Mouse (Mus musculus) limb, embryonic 10.5 days (tissue): ENCODE measurements around the gene Slitrk5. TPM values are rescaled to one million over a fixed set of nuclear protein-coding genes. Genes with fewer than 3 reads are reported as not detected.
"Not testable (repeated sequence)": the region's sequence is repeated elsewhere in the genome, so short reads cannot be mapped to it uniquely, and the experiment has no call there.

Experiments used
- DNase-seq: peaks from one replicate; pipeline ENCODE4 v3.0.0-alpha.2; 2017; ENCODE audit warnings: low spot score
- H3K27ac ChIP-seq: fragments of 300-500 bp; sonication (generic); 2 replicates; pipeline ENCODE4 v1.5.1; 2016; ENCODE audit warnings: mild to moderate bottlenecking
- H3K27me3 ChIP-seq: fragments of 300-500 bp; sonication (generic); 2 replicates; pipeline ENCODE4 v1.6.1; 2016; ENCODE audit warnings: low read depth, mild to moderate bottlenecking; ENCODE audit not compliant: poor library complexity, severe bottlenecking
- H3K36me3 ChIP-seq: fragments of 300-500 bp; sonication (generic); 2 replicates; pipeline ENCODE4 v1.6.1; 2016; ENCODE audit warnings: mild to moderate bottlenecking, moderate library complexity
- H3K4me1 ChIP-seq: fragments of 300-500 bp; sonication (generic); 2 replicates; pipeline ENCODE4 v1.6.1; 2016
- H3K4me3 ChIP-seq: fragments of 300-500 bp; sonication (generic); 2 replicates; pipeline ENCODE4 v1.5.1; 2016; ENCODE audit warnings: mild to moderate bottlenecking, moderate library complexity
- H3K9me3 ChIP-seq: fragments of 300-500 bp; sonication (generic); replicated peaks from 2 replicates; pipeline ENCODE4 v1.6.1; 2016; ENCODE audit warnings: mild to moderate bottlenecking
- WGBS: fragments of 180-500 bp; shearing (Covaris S2); methylation state at CpG from one replicate; pipeline ENCODE4 v1.1.7; 2016; 5-methylcytosine and 5-hydroxymethylcytosine counted together
- polyA plus RNA-seq: library from polyadenylated mRNA; unstranded; fragments of >200 nt; fragmentation: Nextera tagmentation; extraction: Ambion mirVana; gene quantifications from 2 replicates; pipeline ENCODE4 v1.2.1, GENCODE M21; 2016

Gene Slitrk5
- 5.1 and 5.9 TPM in 2 replicates for polyA plus RNA-seq

DNA sequence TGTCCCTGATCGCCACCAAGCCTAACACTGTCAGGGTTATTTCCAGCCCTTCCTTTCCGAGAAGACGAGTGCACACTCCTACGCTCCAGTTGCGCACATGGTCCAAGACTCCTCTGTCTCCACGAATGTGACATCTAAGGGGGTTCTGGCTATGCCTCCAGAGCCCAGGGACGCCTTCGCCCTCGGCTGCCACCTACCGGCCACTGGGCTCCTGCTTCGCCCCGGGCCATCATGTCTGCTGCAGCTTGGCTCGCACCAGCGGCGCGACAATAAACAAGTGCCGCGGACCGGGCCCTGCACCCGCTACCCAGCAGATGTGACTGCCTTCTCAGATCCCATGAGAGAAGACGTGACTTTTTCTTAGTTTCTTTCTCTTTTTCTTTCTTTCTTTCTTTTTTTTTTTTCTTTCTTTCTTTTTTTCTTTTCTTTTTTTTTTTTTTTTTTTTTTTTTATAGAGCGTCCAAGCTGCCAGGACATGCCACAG, at the start of gene Slitrk5:
TSS of gene Slitrk5 (plus strand) at position 434 of the 484 bp plus-strand sequence.
- Histone ChIP-seq H3K27ac (peak within 1 kb of the TSS; percentile 92), H3K9me3 (no peaks in the 10 kb centered on the region), H3K4me3 (peak within 1 kb of the TSS; percentile 79), H3K36me3 (no peaks in the 10 kb centered on the region), H3K27me3 (peaks cover 25% of the 10 kb centered on the region), H3K4me1 (peaks cover 18% of the 10 kb centered on the region)
- WGBS, result under 1% methylated on average over 22 of the region's 22 CpGs
- DNase-seq, result peak; percentile 95

DNA sequence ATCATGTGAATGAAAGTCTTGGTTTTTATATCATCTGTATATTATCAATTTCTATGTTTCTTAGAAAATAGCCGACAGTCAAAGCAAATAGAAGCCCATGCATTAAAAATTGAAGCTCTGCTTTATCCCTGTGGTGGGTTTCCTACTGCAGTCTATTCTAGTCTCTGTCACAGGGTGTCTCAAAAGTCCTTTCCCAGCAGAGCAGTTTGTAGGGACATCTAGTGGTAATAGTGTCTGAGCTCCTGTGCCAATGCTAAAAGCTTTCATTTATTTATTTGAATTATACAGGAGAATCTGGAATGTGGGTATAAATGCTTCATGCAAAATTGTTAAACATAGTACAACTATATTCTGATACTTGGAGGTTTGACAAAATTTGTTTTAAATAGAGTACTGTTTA, 2.0 kb upstream of the Slitrk5 start:
- peaks cover 10% of the 10 kb centered on the region for H3K27me3 ChIP-seq
- 60% methylated on average over 1 of the region's 1 CpGs for WGBS

DNA sequence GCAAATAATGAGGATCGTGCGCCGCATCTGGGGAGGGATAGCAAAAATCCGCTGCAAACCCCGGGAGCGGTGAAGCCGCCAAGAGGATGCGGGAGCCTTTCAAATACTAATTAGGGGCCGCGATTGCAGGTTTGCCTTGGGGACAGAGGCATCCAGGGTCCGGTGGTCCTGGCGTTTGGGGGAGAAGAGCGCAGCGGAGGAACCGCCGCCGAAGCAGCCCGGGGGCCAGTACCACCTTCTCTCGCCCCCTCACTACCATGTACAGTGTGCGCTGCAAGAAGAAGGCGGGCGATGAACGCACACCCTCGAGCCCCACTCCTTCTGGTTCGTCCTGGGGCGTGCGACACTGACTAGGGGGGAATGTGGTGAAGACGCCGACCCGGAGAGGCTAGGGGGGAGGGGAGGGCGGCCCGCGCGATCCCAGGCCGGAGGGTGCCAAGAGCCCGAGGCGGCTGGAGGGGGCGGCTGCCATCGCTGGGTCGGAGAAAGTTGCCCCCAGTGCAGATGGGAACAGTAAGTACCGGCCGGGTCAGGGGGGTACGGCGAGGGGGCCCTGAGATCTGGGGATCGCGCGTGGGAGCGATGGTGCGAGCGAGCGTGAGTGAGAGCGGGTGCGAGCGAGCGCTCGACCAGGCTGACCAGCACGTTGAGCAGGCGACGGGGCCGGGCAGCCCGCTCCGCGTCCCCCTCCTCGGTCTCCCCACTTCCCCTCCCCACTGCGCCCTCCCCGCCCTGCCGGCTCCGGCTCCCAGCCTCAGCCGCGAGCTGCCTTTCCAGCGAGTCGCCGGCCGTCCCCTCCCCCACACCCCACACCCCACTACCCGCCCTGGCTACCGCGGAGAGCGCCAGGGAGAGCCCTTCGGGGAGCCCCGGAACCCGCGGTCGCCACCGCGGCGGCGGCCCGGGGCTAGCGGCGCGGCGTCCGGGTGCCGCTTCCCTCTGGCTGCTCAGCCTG, 591 bp downstream of the Slitrk5 start:
- Histone ChIP-seq H3K4me3 (peak overlapping the region; percentile 79), H3K27ac (peak overlapping the region; percentile 92), H3K36me3 (no peaks in the 10 kb centered on the region), H3K4me1 (peaks cover 18% of the 10 kb centered on the region), H3K9me3 (no peaks in the 10 kb centered on the region), H3K27me3 (peaks cover 33% of the 10 kb centered on the region)
- peak; percentile 81 for DNase-seq
- under 1% methylated on average over 82 of the region's 94 CpGs for WGBS

More for the DNA sequence above, 2.0 kb upstream of the Slitrk5 start:
- no peak for DNase-seq
- Histone ChIP-seq H3K4me1 (peaks cover 17% of the 10 kb centered on the region), H3K9me3 (no peaks in the 10 kb centered on the region), H3K36me3 (no peaks in the 10 kb centered on the region), H3K4me3 (no peak overlapping the region), H3K27ac (no peak overlapping the region)

DNA sequence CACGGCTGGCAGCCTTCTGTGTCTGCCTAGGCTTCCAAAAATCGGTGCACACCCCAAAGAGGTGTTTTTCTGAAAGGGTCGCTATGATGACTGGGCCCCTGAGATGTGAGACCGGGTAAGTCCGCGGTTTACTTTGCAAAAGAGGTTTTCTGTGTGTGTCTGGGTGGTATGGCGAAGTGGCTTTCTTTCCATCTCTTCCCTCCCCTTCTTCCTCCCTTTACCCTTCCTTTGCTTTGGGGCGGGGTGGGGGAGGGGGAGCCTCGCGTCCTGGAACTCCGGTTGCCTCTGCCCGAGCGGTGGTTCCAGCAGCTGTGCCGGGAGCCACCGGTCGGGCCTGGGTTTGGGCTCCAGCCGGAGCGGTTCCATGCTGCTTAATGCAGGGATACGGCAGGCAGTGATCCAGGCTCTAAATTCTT, 1.3 kb downstream of the Slitrk5 start:
- WGBS, result under 1% methylated on average over 19 of the region's 19 CpGs
- H3K27me3 ChIP-seq, result peaks cover 40% of the 10 kb centered on the region
- H3K9me3 ChIP-seq, result no peaks in the 10 kb centered on the region
- DNase-seq, result peak; percentile 74
- H3K4me1 ChIP-seq, result peaks cover 23% of the 10 kb centered on the region
- peak overlapping the region; percentile 92 for H3K27ac ChIP-seq
- no peaks in the 10 kb centered on the region for H3K36me3 ChIP-seq
- peak overlapping the region; percentile 79 for H3K4me3 ChIP-seq

DNA sequence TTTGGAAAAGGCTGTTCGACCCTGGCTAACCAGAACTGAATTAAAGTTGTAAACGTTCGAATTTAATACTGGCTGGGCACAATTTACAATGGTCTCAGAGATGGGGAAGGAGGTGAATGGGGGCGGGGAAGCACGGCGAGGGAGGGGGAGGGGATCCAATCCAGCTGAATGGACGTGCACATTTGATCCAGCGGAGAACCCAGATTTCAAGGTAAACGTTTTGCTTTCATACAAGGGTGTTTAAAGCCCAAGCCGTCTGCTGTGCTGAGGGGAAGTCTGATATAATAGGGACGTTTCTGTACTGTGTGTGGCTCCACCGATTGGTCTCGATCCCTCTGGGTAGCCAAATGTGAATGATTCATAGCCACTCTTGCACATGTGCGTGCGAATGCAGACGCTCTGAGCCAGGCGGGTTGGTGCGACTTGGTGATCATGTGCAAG, 2.0 kb downstream of the Slitrk5 start:
- DNase-seq, result peak; percentile 53
- under 1% methylated on average over 18 of the region's 18 CpGs for WGBS

DNA sequence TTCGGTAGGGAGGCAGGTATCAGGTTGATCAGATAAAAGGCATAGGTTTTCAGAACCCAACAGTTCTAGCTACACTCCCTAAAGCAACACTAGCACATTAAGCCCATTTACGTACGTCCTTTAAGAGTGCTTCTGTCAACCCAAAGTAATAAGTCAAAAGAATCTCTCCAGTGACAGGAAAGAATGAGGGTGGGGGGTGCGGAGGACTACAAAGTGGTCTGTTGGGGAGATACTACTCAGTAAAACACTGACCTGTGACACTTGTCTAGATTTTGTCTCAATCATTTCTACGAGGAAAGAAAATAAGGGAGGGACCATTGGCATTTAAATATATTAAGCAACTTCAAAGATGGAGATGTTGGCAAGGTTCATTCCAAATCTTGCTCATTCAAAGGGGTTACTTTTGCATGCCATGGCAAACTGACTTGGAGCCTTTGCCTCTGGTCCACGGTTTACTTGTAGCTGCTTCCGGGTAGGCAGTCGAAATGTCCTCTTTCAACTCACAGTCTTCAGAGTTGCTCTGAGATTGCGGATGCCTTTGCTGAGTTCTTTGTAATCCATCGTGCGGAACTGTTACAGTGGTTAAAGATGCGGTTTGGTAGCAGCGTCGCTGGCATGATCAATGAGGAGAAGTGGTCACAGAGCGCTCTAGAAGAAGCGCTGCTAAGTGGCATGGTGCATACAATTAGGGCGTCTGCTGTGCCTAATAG, 2.6 kb downstream of the Slitrk5 start:
- Histone ChIP-seq H3K4me3 (peak overlapping the region; percentile 79), H3K4me1 (peaks cover 27% of the 10 kb centered on the region), H3K27ac (no peak overlapping the region), H3K27me3 (peaks cover 47% of the 10 kb centered on the region), H3K36me3 (no peaks in the 10 kb centered on the region), H3K9me3 (no peaks in the 10 kb centered on the region)
- DNase-seq, result peak; percentile 31
- WGBS, result 5% methylated on average over 17 of the region's 17 CpGs

More for the DNA sequence above, 2.0 kb downstream of the Slitrk5 start:
- peak overlapping the region; percentile 79 for H3K4me3 ChIP-seq
- H3K4me1 ChIP-seq, result peaks cover 27% of the 10 kb centered on the region
- H3K27ac ChIP-seq, result peak overlapping the region; percentile 30; the same call in 1 of the 2 replicates
- H3K27me3 ChIP-seq, result peaks cover 44% of the 10 kb centered on the region
- H3K36me3 ChIP-seq, result no peaks in the 10 kb centered on the region
- no peaks in the 10 kb centered on the region for H3K9me3 ChIP-seq

DNA sequence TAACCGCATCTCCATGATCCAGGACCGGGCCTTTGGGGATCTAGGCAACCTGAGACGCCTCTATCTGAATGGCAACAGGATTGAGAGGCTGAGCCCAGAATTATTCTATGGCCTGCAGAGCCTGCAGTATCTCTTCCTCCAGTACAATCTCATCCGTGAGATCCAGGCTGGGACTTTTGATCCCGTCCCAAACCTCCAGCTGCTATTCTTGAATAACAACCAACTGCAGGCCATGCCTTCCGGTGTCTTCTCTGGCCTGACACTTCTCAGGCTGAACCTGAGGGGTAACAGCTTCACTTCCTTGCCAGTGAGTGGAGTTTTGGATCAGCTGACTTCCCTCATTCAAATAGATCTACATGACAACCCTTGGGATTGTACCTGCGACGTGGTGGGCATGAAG, 5.4 kb downstream of the Slitrk5 start:
- no peaks in the 10 kb centered on the region for H3K9me3 ChIP-seq
- DNase-seq, result no peak
- 60% methylated on average over 8 of the region's 8 CpGs for WGBS

DNA sequence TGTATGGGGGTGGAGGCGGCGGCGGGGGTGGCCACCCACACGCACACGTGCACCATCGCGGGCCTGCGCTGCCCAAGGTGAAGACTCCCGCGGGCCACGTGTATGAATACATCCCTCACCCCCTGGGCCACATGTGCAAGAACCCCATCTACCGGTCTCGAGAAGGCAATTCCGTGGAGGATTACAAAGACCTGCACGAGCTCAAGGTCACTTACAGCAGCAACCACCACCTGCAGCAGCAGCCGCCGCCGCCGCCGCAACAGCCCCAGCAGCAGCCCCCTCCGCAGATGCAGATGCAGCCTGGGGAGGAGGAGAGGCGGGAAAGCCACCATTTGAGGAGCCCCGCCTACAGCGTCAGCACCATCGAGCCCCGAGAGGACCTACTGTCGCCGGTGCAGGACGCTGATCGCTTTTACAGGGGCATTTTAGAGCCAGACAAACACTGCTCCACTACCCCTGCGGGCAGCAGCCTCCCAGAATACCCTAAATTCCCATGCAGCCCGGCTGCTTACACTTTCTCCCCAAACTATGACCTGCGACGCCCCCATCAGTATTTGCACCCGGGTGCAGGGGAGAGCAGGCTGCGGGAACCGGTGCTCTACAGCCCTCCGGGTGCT, 6.3 kb downstream of the Slitrk5 start:
- 3% methylated on average over 37 of the region's 38 CpGs for WGBS
- peak; percentile 71 for DNase-seq
- H3K4me1 ChIP-seq, result peaks cover 24% of the 10 kb centered on the region

More for the DNA sequence above, 5.4 kb downstream of the Slitrk5 start:
- Histone ChIP-seq H3K36me3 (no peaks in the 10 kb centered on the region), H3K27ac (no peak overlapping the region), H3K4me3 (0 out of 2 replicates have a peak overlapping the region, but pooled peaks have one; percentile 59), H3K27me3 (peaks cover 47% of the 10 kb centered on the region), H3K4me1 (peaks cover 24% of the 10 kb centered on the region)

DNA sequence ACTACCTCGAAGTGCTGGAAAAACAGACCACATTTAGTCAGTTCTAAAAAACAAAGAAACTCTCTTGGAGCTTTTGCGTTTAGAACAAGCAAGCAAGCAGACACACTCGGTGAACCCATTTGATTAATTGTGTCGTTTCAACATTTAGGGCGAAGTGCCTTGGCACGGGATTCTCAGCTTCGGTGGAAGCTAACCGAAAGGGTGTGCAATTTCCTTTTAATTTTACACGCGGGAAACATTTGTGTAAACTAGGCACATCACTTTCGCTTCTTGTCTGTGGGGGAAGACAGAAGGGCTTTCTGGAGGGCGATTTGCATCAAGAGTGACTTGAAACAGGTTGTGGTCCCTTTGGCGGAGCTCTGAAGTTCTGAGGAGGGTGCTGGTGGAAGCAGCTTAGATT, 6.9 kb downstream of the Slitrk5 start:
- peak overlapping the region; percentile 59 for H3K4me3 ChIP-seq
- H3K4me1 ChIP-seq, result peaks cover 22% of the 10 kb centered on the region
- H3K27me3 ChIP-seq, result peaks cover 47% of the 10 kb centered on the region
- 7% methylated on average over 13 of the region's 13 CpGs for WGBS
- H3K36me3 ChIP-seq, result no peaks in the 10 kb centered on the region
- DNase-seq, result peak; percentile 45
- peak overlapping the region; percentile 79 for H3K27ac ChIP-seq
- H3K9me3 ChIP-seq, result no peaks in the 10 kb centered on the region

More for the DNA sequence above, 6.3 kb downstream of the Slitrk5 start:
- Histone ChIP-seq H3K36me3 (no peaks in the 10 kb centered on the region), H3K9me3 (no peaks in the 10 kb centered on the region), H3K4me3 (peak overlapping the region; percentile 59), H3K27me3 (peaks cover 47% of the 10 kb centered on the region), H3K27ac (peak overlapping the region; percentile 79)

DNA sequence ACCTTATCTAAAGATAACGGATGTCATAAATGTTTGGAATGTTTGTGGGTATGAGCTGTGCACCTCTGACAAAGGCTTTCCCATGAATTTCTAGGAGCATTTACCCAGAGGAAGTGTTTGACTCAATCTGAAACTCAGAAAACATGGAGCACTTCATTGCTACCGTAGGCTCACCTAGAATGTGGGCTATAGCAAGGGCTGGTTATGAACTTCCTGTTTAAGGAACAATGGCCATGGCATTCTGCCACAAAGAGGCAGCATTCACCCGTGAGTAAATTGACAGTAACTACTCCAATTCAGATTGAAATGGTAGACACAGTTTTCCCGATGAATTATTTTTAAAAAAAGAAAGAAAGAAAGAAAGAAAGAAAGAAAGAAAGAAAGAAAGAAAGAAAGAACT, 8.6 kb downstream of the Slitrk5 start:
- no peak overlapping the region for H3K27ac ChIP-seq
- H3K4me1 ChIP-seq, result peaks cover 9% of the 10 kb centered on the region
- H3K4me3 ChIP-seq, result no peak overlapping the region
- H3K36me3 ChIP-seq, result no peaks in the 10 kb centered on the region
- H3K9me3 ChIP-seq, result no peaks in the 10 kb centered on the region
- peaks cover 33% of the 10 kb centered on the region for H3K27me3 ChIP-seq
- DNase-seq, result no peak
- 80% methylated on average over 4 of the region's 4 CpGs for WGBS

DNA sequence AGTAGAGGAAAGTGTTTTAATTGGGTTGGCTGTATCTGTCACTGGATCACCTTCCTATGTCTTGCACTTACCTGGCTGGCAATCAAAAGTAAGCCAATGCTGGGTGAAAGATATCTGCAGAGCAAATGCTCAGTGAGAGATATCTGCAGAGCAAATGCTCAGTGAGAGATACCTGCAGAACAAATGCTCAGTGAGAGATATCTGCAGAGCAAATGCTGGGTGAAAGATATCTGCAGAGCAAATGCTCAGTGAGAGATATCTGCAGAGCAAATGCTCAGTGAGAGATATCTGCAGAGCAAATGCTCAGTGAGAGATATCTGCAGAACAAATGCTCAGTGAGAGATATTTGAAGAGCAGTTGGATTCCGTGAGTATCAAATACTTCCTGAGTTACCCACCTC, 15.2 kb downstream of the Slitrk5 start:
- not testable (repeated sequence) for H3K9me3 ChIP-seq, H3K4me1 ChIP-seq, H3K27me3 ChIP-seq, DNase-seq, H3K36me3 ChIP-seq, H3K4me3 ChIP-seq, H3K27ac ChIP-seq
- WGBS, result 79% methylated on average over 1 of the region's 1 CpGs

DNA sequence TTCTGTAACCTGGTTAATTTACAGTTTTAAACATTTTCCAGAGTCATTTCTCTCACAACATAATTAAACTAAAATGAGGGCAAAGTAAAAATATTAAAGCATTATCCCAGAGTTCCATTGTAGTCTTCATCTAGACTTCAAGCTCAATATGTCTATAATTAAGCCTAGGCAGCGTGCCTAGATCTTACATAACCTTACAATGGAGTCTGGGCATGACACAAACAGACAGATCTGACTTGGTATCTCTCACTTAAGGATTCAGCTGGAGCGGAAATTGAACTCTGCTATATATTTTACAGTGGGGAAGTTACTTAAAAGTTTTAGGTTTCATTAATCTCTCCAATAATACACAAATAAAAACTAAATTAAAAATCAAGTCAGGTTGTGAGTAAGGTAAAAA, 54.9 kb downstream of the Slitrk5 start:
- H3K27ac ChIP-seq, result no peak overlapping the region
- H3K9me3 ChIP-seq, result no peaks in the 10 kb centered on the region
- WGBS, result 86% methylated on average over 2 of the region's 2 CpGs
- no peaks in the 10 kb centered on the region for H3K4me1 ChIP-seq
- no peaks in the 10 kb centered on the region for H3K36me3 ChIP-seq
- no peak overlapping the region for H3K4me3 ChIP-seq
- H3K27me3 ChIP-seq, result no peaks in the 10 kb centered on the region
- no peak for DNase-seq
